Mouse (Mus musculus): ENCODE data around the gene Hoxa13. TPM values are rescaled to one million over a fixed set of nuclear protein-coding genes. Genes with fewer than 3 reads are reported as not detected.

Hoxa13 gene
- polyA plus RNA-seq, 1 experiment from 2014 or later: not detected

GRCm38 (mm10) chr6:52221337-52221992 lies 39.2 kb downstream of the Hoxa13 start, which contains the start of gene Hoxa7:
Hoxa7 (minus strand) TSS chr6:52221854.
- 1% methylated on average over 46 of the region's 46 CpGs for WGBS
- no peaks in the 10 kb centered on the region for H3K9me3 ChIP-seq
- no peaks in the 10 kb centered on the region for H3K36me3 ChIP-seq
- no peak within 1 kb of the TSS for H3K27ac ChIP-seq (replicated peaks)
- peaks cover 100% of the 10 kb centered on the region for H3K27me3 ChIP-seq
- H3K4me1 ChIP-seq: peaks cover 14% of the 10 kb centered on the region
- ATAC-seq (ENCODE audit: low FRiP score, low read depth): peak; percentile 63
- peak within 1 kb of the TSS; percentile 46; the same call in 1 of the 2 replicates for H3K9ac ChIP-seq (replicated peaks)
- peak within 1 kb of the TSS; percentile 42 for H3K4me3 ChIP-seq
- H3K4me2 ChIP-seq (replicated peaks): peak within 1 kb of the TSS; percentile 70

DNA sequence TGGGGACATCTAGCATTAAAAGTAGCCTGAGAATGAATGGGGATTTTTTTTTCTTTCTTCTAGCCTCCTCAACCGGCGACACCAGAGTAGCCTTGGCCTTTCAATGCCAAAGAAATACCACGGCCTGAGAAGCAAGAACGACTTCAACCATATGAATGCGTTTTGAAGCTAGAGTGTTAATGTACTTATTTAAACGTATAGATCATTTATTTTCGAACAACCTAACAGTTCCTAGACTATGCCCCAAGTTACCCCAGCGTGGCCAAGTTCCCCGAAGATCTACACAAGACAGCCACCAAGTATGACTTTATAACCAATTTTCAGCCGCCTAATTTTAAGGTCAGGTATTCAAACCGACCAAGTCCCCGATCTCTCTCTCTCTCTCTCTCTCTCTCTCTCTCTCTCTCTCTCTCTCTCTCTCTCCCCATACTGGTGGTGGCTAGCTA lies 39.8 kb downstream of the Hoxa13 start:
- H3K27me3 ChIP-seq: peaks cover 100% of the 10 kb centered on the region
- H3K4me3 ChIP-seq: peak overlapping the region; percentile 42; the same call in 1 of the 2 replicates
- peak overlapping the region; percentile 70 for H3K4me2 ChIP-seq (replicated peaks)
- ATAC-seq (ENCODE audit: low FRiP score, low read depth): no peak
- no peak overlapping the region for H3K9ac ChIP-seq (replicated peaks)
- 9% methylated on average over 12 of the region's 12 CpGs for WGBS
- peaks cover 14% of the 10 kb centered on the region for H3K4me1 ChIP-seq
- no peaks in the 10 kb centered on the region for H3K9me3 ChIP-seq
- no peaks in the 10 kb centered on the region for H3K36me3 ChIP-seq
- no peak overlapping the region for H3K27ac ChIP-seq (replicated peaks)

DNA sequence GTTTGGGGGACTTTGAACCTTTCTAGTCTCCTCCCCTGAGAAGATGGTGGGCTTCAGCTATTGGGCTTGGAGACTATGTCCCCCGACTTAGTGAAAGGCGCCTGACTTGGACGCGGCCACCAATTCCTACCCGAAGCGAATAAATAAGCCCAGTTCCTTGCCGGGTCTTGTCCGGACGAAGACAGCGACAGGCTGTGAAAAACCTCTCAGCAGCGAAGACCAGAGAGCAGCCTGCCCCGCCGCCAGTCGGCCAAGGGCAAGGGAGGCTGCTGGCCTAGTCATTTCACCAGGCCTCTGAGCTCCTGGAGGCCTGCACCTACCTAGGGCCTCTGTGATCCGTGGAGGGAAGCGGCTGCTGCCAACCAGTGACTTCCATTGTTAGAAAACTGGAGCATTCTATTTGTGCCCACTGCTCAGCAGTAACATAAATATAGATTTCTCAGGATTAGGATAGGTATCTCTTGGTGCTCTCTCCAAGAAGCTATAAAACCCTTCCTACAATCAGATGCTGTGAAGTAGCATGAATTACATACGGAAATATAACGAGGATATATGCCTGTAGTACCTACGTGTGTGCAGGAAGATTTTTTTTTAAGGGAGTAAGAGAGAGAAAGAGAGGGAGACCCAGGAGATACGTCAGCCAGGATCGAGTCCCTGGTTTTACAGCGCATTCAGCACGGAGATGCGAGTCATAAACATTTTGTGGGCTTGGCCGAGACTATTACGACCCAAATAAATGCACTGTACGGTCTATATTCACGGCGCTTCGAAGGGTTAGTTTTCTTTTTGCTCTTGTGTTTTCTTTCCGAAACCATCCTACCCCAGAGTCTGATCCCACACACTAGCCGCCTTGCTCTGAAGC lies 40.4 kb downstream of the Hoxa13 start:
- ATAC-seq (ENCODE audit: low FRiP score, low read depth): no peak
- no peaks in the 10 kb centered on the region for H3K9me3 ChIP-seq
- H3K4me1 ChIP-seq: peaks cover 14% of the 10 kb centered on the region
- WGBS: 9% methylated on average over 32 of the region's 32 CpGs
- H3K36me3 ChIP-seq: no peaks in the 10 kb centered on the region
- H3K4me3 ChIP-seq: no peak overlapping the region
- H3K9ac ChIP-seq (replicated peaks): no peak overlapping the region
- H3K4me2 ChIP-seq (replicated peaks): no peak overlapping the region
- no peak overlapping the region for H3K27ac ChIP-seq (replicated peaks)
- H3K27me3 ChIP-seq: peaks cover 100% of the 10 kb centered on the region

GRCm38 (mm10) chr6:52219234-52219942 lies 41.3 kb downstream of the Hoxa13 start:
- no peak overlapping the region for H3K9ac ChIP-seq (replicated peaks)
- no peak for ATAC-seq (ENCODE audit: low FRiP score, low read depth)
- no peak overlapping the region for H3K4me3 ChIP-seq
- no peak overlapping the region for H3K4me2 ChIP-seq (replicated peaks)
- WGBS: 16% methylated on average over 9 of the region's 9 CpGs
- no peaks in the 10 kb centered on the region for H3K9me3 ChIP-seq
- peaks cover 100% of the 10 kb centered on the region for H3K27me3 ChIP-seq
- peaks cover 14% of the 10 kb centered on the region for H3K4me1 ChIP-seq
- no peaks in the 10 kb centered on the region for H3K36me3 ChIP-seq
- no peak overlapping the region for H3K27ac ChIP-seq (replicated peaks)

DNA sequence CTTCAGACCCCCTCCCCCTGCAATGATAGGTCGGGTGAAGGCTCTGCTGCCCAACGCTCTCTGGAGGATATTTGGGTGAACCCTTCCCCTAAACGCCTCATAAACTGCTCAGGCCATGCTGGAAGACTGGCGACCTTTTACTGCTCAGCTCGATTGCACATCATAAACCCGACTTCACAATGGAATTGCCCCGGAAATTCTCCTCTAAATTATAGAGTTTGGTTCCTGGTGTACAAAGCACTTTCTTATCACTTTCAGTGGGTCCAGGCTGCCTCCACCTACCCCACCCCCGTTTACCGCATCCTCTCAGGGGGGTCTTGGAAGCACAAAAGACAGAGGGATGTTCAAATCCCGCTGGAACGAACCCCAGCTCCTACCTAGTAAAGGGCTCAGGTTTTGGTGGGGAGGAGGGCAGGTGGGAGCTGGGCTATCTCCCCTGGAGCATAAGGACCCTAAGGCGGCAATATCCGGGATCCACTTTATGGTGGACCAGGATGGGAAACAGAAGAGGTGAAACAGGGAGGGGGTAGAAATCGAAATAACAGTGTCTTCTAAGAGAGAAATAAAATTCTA lies 42.0 kb downstream of the Hoxa13 start:
- Histone ChIP-seq H3K9ac (replicated peaks) (no peak overlapping the region), H3K9me3 (no peaks in the 10 kb centered on the region), H3K4me3 (no peak overlapping the region), H3K36me3 (no peaks in the 10 kb centered on the region), H3K4me1 (peaks cover 14% of the 10 kb centered on the region), H3K27ac (replicated peaks) (no peak overlapping the region), H3K4me2 (replicated peaks) (no peak overlapping the region), H3K27me3 (peaks cover 99% of the 10 kb centered on the region)
- ATAC-seq (ENCODE audit: low FRiP score, low read depth): no peak
- 7% methylated on average over 14 of the region's 14 CpGs for WGBS

- Histone ChIP-seq H3K27ac (replicated peaks) (no peak overlapping the region), H3K9ac (replicated peaks) (no peak overlapping the region)
- 3% methylated on average over 23 of the region's 23 CpGs for WGBS
Measured at GRCm38 (mm10) chr6:52217895-52218642, 42.6 kb downstream of the Hoxa13 start.

GRCm38 (mm10) chr6:52217459-52217768 lies 43.3 kb downstream of the Hoxa13 start:
- Histone ChIP-seq H3K36me3 (no peaks in the 10 kb centered on the region), H3K4me3 (peak overlapping the region; percentile 32), H3K9ac (replicated peaks) (no peak overlapping the region), H3K4me2 (replicated peaks) (peak overlapping the region; percentile 44), H3K27ac (replicated peaks) (no peak overlapping the region), H3K9me3 (no peaks in the 10 kb centered on the region), H3K27me3 (peaks cover 99% of the 10 kb centered on the region), H3K4me1 (peaks cover 14% of the 10 kb centered on the region)
- WGBS: 0% methylated on average over 24 of the region's 25 CpGs
- ATAC-seq (ENCODE audit: low FRiP score, low read depth): 0 out of 2 replicates have a peak, but pooled peaks have one; percentile 54

More at GRCm38 (mm10) chr6:52217895-52218642, 42.6 kb downstream of the Hoxa13 start:
- Histone ChIP-seq H3K36me3 (no peaks in the 10 kb centered on the region), H3K4me2 (replicated peaks) (no peak overlapping the region), H3K4me3 (peak overlapping the region; percentile 32; the same call in 1 of the 2 replicates), H3K4me1 (peaks cover 14% of the 10 kb centered on the region), H3K27me3 (peaks cover 99% of the 10 kb centered on the region), H3K9me3 (no peaks in the 10 kb centered on the region)
- ATAC-seq (ENCODE audit: low FRiP score, low read depth): no peak

DNA sequence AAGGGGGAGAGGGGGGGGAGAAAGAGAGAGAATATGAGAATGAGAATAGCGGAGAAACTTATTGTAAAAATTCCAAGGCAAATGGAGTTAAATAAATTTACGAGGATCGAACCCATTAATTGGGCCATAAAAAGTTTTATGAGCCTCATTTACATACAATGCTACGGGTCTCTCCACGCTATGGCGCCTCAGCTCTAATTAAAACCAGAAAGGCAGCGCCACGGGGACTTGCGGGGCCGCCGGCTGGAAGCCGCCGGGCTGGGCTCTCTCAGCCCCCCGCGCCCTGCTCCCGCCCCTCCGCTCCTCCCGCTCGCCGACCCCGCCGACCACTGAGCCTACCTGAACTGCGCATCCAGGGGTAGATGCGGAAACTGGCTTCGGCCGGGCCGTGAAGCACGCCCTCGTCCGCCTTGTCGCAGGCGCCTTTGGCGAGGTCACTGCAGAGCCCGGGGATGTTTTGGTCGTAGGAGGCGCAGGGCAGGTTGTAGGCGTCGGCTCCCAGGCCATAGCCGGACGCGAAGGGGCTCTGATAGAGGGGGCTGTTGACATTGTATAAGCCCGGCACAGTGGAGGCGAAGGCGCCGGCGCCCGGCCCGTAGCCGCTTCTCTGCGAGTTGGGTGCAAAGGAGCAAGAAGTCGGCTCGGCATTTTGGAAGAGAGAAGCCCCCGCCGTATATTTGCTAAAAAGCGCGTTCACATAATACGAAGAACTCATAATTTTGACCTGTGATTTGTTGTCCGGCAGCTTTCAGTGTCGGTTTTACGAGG lies 43.8 kb downstream of the Hoxa13 start:
- ATAC-seq (ENCODE audit: low FRiP score, low read depth): no peak
- no peaks in the 10 kb centered on the region for H3K9me3 ChIP-seq
- H3K27ac ChIP-seq (replicated peaks): no peak overlapping the region
- peak overlapping the region; percentile 32 for H3K4me3 ChIP-seq
- WGBS: 2% methylated on average over 60 of the region's 60 CpGs
- peak overlapping the region; percentile 44 for H3K4me2 ChIP-seq (replicated peaks)
- no peak overlapping the region for H3K9ac ChIP-seq (replicated peaks)
- peaks cover 99% of the 10 kb centered on the region for H3K27me3 ChIP-seq
- no peaks in the 10 kb centered on the region for H3K36me3 ChIP-seq
- H3K4me1 ChIP-seq: peaks cover 15% of the 10 kb centered on the region

DNA sequence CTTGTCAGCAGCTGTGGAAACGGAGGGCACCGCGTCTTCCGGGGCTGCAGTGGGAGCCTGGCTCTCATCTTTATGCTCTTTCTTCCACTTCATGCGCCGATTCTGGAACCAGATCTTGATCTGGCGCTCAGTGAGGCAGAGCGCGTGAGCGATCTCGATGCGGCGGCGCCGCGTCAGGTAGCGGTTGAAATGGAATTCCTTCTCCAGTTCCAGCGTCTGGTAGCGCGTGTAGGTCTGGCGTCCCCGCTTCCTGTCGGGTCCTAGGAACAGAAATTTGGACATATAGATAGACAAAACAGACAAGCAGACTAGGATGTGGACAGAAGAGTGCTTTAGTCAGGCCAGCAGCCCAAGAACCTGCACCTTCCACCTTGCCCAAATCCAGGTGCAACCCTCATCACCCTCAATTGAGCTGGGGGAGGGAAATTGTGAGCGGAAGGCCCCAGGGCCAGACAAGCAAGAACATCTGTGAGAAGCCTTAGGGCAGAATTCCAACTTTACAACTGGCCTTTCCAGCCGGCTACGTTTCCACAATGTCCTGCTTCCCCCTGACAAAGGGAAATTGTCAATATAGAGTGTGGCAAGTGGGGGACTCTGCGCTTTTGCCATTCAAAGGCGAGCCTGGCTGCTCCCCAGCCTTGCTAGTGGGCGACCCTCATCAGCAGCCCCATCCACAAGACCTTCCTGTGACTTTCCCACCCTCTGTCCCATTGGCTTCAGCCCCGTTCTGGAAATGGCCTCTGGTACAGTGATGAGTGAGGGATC lies 44.7 kb downstream of the Hoxa13 start:
- Histone ChIP-seq H3K9ac (replicated peaks) (no peak overlapping the region), H3K36me3 (no peaks in the 10 kb centered on the region), H3K4me2 (replicated peaks) (no peak overlapping the region), H3K4me3 (no peak overlapping the region), H3K4me1 (peaks cover 13% of the 10 kb centered on the region), H3K27ac (replicated peaks) (no peak overlapping the region), H3K27me3 (peaks cover 99% of the 10 kb centered on the region), H3K9me3 (no peaks in the 10 kb centered on the region)
- no peak for ATAC-seq (ENCODE audit: low FRiP score, low read depth)
- 2% methylated on average over 30 of the region's 30 CpGs for WGBS

- Histone ChIP-seq H3K4me2 (replicated peaks) (no peak overlapping the region), H3K27ac (replicated peaks) (no peak overlapping the region), H3K4me3 (no peak overlapping the region), H3K27me3 (peaks cover 98% of the 10 kb centered on the region), H3K9ac (replicated peaks) (no peak overlapping the region), H3K36me3 (no peaks in the 10 kb centered on the region), H3K4me1 (peaks cover 13% of the 10 kb centered on the region), H3K9me3 (no peaks in the 10 kb centered on the region)
- 9% methylated on average over 3 of the region's 3 CpGs for whole genome bisulfite sequencing
- no peak for ATAC-seq (ENCODE audit: low FRiP score, low read depth)
Measured at GRCm38 (mm10) chr6:52215070-52215469, 45.6 kb downstream of the Hoxa13 start.

All from midbrain, embryonic 12.5 days (tissue).